Mouse (Mus musculus): ENCODE measurements at regions not wholly inside any gene's neighbourhood (a gene's known extent, or its start where the extent isn't known, plus 50 kb on each side); places are given as distances from the start of the nearest gene placed in this dataset.

GRCm38 (mm10) chr1:94217407-94217806 is 165.1 kb upstream of the Pdcd1 start:
- Histone ChIP-seq H3K9me3 (replicated peaks; ENCODE audit: control insufficient read depth, insufficient read depth, low read length, poor library complexity, severe bottlenecking) (no peaks in the 10 kb centered on the region), H3K9ac (ENCODE audit: low read depth, poor library complexity, severe bottlenecking) (no peak overlapping the region), H3K27me3 (ENCODE audit: control insufficient read depth, insufficient read depth, low read length, poor library complexity, severe bottlenecking) (no peaks in the 10 kb centered on the region), H3K4me3 (ENCODE audit: low read depth, low read length) (no peak overlapping the region), H3K27ac (ENCODE audit: insufficient read depth, low read length) (no peak overlapping the region), H3K4me1 (ENCODE audit: control insufficient read depth, insufficient read depth, low read length) (no peaks in the 10 kb centered on the region), H3K36me3 (ENCODE audit: control insufficient read depth, insufficient read depth, low read length, poor library complexity, severe bottlenecking) (no peaks in the 10 kb centered on the region)
- TF ChIP-seq POLR2A (IDR thresholded peaks at IDR 0.05; ENCODE audit: insufficient read depth, low read length) (no peak), CTCF (IDR thresholded peaks at IDR 0.05; ENCODE audit: low read depth, low read length) (no peak)

- TF ChIP-seq EP300 (IDR thresholded peaks at IDR 0.05; ENCODE audit: insufficient read depth, low read depth, low read length) (no peak), POLR2A (IDR thresholded peaks at IDR 0.05; ENCODE audit: insufficient read depth, low read length) (no peak), CTCF (IDR thresholded peaks at IDR 0.05; ENCODE audit: low read depth, low read length) (no peak)
- no peaks in the 10 kb centered on the region for H3K36me3 ChIP-seq (ENCODE audit: control insufficient read depth, insufficient read depth, low read length, poor library complexity, severe bottlenecking)
- H3K9me3 ChIP-seq (replicated peaks; ENCODE audit: control insufficient read depth, insufficient read depth, low read length, poor library complexity, severe bottlenecking), result no peaks in the 10 kb centered on the region
- no peak overlapping the region for H3K9ac ChIP-seq (ENCODE audit: low read depth, poor library complexity, severe bottlenecking)
- H3K27ac ChIP-seq (ENCODE audit: insufficient read depth, low read length), result no peak overlapping the region
- H3K4me1 ChIP-seq (ENCODE audit: control insufficient read depth, insufficient read depth, low read length), result no peaks in the 10 kb centered on the region
- no peaks in the 10 kb centered on the region for H3K27me3 ChIP-seq (ENCODE audit: control insufficient read depth, insufficient read depth, low read length, poor library complexity, severe bottlenecking)
- no peak overlapping the region for H3K4me3 ChIP-seq (ENCODE audit: low read depth, low read length)
These were observed 156.6 kb upstream of the Pdcd1 start for GRCm38 (mm10) chr1:94208929-94209328.

- H3K27me3 ChIP-seq (ENCODE audit: control insufficient read depth, insufficient read depth, low read length, poor library complexity, severe bottlenecking), result no peaks in the 10 kb centered on the region
- no peaks in the 10 kb centered on the region for H3K4me1 ChIP-seq (ENCODE audit: control insufficient read depth, insufficient read depth, low read length)
- H3K9me3 ChIP-seq (replicated peaks; ENCODE audit: control insufficient read depth, insufficient read depth, low read length, poor library complexity, severe bottlenecking), result no peaks in the 10 kb centered on the region
- TF ChIP-seq POLR2A (IDR thresholded peaks at IDR 0.05; ENCODE audit: insufficient read depth, low read length) (no peak), CTCF (IDR thresholded peaks at IDR 0.05; ENCODE audit: low read depth, low read length) (no peak), EP300 (IDR thresholded peaks at IDR 0.05; ENCODE audit: insufficient read depth, low read depth, low read length) (no peak)
- H3K4me3 ChIP-seq (ENCODE audit: low read depth, low read length), result no peak overlapping the region
- no peak overlapping the region for H3K9ac ChIP-seq (ENCODE audit: low read depth, poor library complexity, severe bottlenecking)
- H3K36me3 ChIP-seq (ENCODE audit: control insufficient read depth, insufficient read depth, low read length, poor library complexity, severe bottlenecking), result no peaks in the 10 kb centered on the region
- H3K27ac ChIP-seq (ENCODE audit: insufficient read depth, low read length), result no peak overlapping the region
These were observed 155.5 kb upstream of the Pdcd1 start for GRCm38 (mm10) chr1:94207859-94208258.

GRCm38 (mm10) chr1:94203281-94203680 is 150.9 kb upstream of the Pdcd1 start:
- H3K27ac ChIP-seq (ENCODE audit: insufficient read depth, low read length), result no peak overlapping the region
- no peaks in the 10 kb centered on the region for H3K36me3 ChIP-seq (ENCODE audit: control insufficient read depth, insufficient read depth, low read length, poor library complexity, severe bottlenecking)
- H3K4me3 ChIP-seq (ENCODE audit: low read depth, low read length), result no peak overlapping the region
- no peak overlapping the region for H3K9ac ChIP-seq (ENCODE audit: low read depth, poor library complexity, severe bottlenecking)
- H3K9me3 ChIP-seq (replicated peaks; ENCODE audit: control insufficient read depth, insufficient read depth, low read length, poor library complexity, severe bottlenecking), result peaks cover 3% of the 10 kb centered on the region
- no peaks in the 10 kb centered on the region for H3K27me3 ChIP-seq (ENCODE audit: control insufficient read depth, insufficient read depth, low read length, poor library complexity, severe bottlenecking)
- TF ChIP-seq EP300 (IDR thresholded peaks at IDR 0.05; ENCODE audit: insufficient read depth, low read depth, low read length), result no peak
- no peak for TF ChIP-seq POLR2A (IDR thresholded peaks at IDR 0.05; ENCODE audit: insufficient read depth, low read length)
- TF ChIP-seq CTCF (IDR thresholded peaks at IDR 0.05; ENCODE audit: low read depth, low read length), result no peak
- H3K4me1 ChIP-seq (ENCODE audit: control insufficient read depth, insufficient read depth, low read length), result no peaks in the 10 kb centered on the region

GRCm38 (mm10) chr1:94183876-94184275 is 131.5 kb upstream of the Pdcd1 start:
- H3K9me3 ChIP-seq (replicated peaks; ENCODE audit: control insufficient read depth, insufficient read depth, low read length, poor library complexity, severe bottlenecking), result no peaks in the 10 kb centered on the region
- no peaks in the 10 kb centered on the region; the same call in 1 of the 2 replicates for H3K27me3 ChIP-seq (ENCODE audit: control insufficient read depth, insufficient read depth, low read length, poor library complexity, severe bottlenecking)
- H3K4me1 ChIP-seq (ENCODE audit: control insufficient read depth, insufficient read depth, low read length), result no peaks in the 10 kb centered on the region
- no peak overlapping the region for H3K9ac ChIP-seq (ENCODE audit: low read depth, poor library complexity, severe bottlenecking)
- no peaks in the 10 kb centered on the region for H3K36me3 ChIP-seq (ENCODE audit: control insufficient read depth, insufficient read depth, low read length, poor library complexity, severe bottlenecking)
- no peak overlapping the region for H3K4me3 ChIP-seq (ENCODE audit: low read depth, low read length)
- no peak for TF ChIP-seq CTCF (IDR thresholded peaks at IDR 0.05; ENCODE audit: low read depth, low read length)
- no peak overlapping the region for H3K27ac ChIP-seq (ENCODE audit: insufficient read depth, low read length)

- Histone ChIP-seq H3K4me1 (ENCODE audit: control insufficient read depth, insufficient read depth, low read length) (no peaks in the 10 kb centered on the region), H3K27ac (ENCODE audit: insufficient read depth, low read length) (no peak overlapping the region), H3K36me3 (ENCODE audit: control insufficient read depth, insufficient read depth, low read length, poor library complexity, severe bottlenecking) (no peaks in the 10 kb centered on the region), H3K9ac (ENCODE audit: low read depth, poor library complexity, severe bottlenecking) (no peak overlapping the region), H3K27me3 (ENCODE audit: control insufficient read depth, insufficient read depth, low read length, poor library complexity, severe bottlenecking) (no peaks in the 10 kb centered on the region; the same call in 1 of the 2 replicates), H3K4me3 (ENCODE audit: low read depth, low read length) (no peak overlapping the region), H3K9me3 (replicated peaks; ENCODE audit: control insufficient read depth, insufficient read depth, low read length, poor library complexity, severe bottlenecking) (0 out of 2 replicates have a peak, but pooled peaks cover 5% of the 10 kb centered on the region)
- TF ChIP-seq CTCF (IDR thresholded peaks at IDR 0.05; ENCODE audit: low read depth, low read length), result no peak
- TF ChIP-seq EP300 (IDR thresholded peaks at IDR 0.05; ENCODE audit: insufficient read depth, low read depth, low read length), result no peak
- no peak for TF ChIP-seq POLR2A (IDR thresholded peaks at IDR 0.05; ENCODE audit: insufficient read depth, low read length)
These were observed 97.6 kb upstream of the Pdcd1 start for GRCm38 (mm10) chr1:94149958-94150357.

Data from ES-Bruce4 (cell line).